Mouse (Mus musculus): Measurements from ENCODE around the gene Oaz1. TPM values are rescaled to one million over a fixed set of nuclear protein-coding genes. Genes with fewer than 3 reads are reported as not detected.
"Not testable (repeated sequence)": the region's sequence is repeated elsewhere in the genome, so short reads cannot be mapped to it uniquely, and the experiment has no call there.

Oaz1 gene
- total RNA-seq, 2 experiments from 2014 or later: 517 to 561 TPM

DNA sequence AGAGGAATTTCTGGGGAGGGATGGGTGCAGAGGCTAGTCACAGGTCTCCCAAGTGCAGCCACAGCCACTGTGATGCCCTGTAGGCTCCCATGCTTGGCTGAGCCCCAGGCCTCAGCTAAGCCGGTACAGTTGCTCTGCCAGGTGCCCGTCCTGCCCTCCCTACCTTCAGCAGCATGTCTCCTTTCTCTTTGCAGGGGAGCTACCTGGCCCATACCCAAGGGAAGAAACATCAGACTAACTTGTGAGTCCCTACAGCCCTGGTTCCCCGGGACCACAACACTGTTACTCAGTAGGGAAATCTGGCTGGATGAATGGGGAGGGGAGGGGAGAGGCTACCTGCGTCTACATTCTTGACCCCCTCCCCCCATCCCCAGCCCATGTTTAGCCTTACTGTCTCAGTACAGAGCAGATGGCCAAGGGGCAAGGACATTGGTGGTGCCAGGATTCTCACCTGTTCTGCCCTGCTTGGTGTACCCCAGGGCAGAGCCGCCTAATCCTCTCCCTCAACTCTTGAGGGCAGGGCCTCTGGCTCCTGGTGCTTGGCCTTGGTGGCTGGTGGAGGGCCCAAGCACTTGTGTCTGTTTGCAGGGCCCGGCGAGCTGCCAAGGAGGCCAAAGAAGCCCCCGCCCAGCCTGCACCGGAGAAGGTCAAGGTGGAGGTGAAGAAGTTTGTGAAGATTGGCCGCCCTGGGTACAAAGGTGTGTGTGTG, 24.1 kb upstream of the Oaz1 start:
- DNase-seq (ENCODE audit: low spot score in 2 of 2): no peak

DNA sequence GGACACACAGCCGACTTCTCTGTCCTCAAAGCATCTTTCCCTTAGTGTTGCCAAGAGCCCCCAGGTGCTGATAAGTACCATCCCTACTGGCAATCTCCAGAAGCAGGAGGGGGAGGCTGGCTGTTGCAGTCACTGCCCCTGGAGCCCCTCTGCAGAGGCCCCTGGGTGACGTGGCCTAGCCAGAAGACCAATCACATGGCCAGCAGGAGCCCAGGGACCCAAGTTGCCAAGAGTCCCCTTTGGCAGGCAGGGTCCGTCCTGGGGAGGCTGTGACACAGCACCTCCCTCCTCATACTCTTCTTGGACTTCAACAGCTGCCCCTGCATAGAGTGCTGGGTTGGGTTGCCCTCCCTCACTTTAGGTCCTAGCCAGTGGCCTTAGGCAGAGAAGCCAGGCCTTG, 23.5 kb upstream of the Oaz1 start:
- DNase-seq (ENCODE audit: low spot score in 2 of 2): no peak

DNA sequence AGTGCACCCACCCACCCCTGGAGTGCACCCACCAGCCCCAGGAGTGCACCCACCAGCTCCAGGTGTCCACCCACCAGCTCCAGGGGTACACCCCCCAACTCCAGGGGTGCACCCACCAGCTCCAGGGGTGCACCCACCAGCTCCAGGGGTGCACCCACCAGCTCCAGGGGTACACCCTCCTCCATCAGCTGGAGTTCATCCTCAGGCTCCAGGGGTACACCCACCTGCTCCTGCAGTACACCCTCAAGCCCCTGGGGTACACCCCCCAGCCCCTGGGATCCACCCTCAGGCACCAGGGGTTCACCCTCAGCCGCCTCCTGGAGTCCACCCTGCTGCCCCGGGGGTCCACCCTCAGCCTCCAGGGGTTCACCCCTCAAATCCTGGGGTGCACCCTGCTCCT, 22.1 kb upstream of the Oaz1 start:
- DNase-seq (ENCODE audit: low spot score in 2 of 2): no peak

DNA sequence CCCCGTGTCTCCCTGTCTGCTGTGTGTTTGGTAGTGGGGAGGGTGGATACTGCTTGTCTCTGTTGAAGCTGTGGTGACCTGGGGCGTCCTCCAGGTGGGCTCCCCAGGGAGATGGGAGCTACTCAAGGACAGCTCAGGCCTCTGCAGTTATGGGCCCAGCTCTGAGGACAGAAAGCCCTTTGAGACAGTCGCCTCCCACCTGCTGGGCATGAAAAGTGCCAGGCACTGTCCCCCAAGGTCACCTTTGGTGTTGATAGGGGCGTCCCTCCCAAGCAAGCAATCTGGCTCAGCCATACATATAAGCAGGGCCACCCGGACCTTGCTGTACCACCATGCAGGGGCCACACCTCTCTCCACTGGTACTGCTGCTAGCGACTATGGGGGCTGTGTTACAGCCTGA, 21.5 kb upstream of the Oaz1 start, which contains the start of gene Amh:
Amh (plus strand) TSS at position 328 of the 400 bp plus-strand sequence.
- DNase-seq (ENCODE audit: low spot score in 2 of 2): no peak

DNA sequence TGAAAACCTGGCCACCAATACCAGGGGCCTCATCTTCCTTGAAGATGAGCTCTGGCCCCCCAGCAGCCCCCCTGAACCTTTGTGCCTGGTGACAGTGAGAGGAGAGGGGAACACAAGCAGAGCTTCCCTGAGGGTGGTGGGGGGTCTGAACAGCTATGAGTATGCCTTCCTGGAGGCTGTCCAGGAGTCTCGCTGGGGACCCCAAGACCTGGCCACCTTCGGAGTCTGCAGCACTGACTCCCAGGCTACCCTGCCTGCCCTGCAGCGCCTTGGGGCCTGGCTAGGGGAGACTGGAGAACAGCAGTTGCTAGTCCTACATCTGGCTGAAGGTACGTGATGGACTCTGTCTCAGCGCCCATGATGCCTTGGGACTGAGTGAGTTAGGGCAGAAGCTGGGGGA, 21.1 kb upstream of the Oaz1 start:
- DNase-seq (ENCODE audit: low spot score in 2 of 2): no peak

DNA sequence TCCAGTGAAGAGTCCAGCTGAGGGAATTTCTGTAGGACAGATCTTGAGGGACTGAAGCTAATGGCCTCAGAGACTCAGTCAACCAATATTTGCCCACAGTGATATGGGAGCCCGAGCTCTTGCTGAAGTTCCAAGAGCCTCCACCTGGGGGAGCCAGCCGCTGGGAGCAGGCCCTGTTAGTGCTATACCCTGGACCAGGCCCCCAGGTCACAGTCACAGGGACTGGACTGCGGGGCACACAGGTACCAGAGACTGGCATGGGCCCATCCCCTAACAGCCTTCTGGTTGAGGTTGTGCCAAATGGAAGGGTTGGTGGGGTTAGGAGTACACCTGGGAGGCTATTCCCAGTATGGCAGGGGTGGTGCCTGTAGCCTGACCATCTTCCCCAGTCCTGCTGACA, 20.5 kb upstream of the Oaz1 start:
- peak; percentile 79 to 85 for DNase-seq (ENCODE audit: low spot score in 2 of 2)

DNA sequence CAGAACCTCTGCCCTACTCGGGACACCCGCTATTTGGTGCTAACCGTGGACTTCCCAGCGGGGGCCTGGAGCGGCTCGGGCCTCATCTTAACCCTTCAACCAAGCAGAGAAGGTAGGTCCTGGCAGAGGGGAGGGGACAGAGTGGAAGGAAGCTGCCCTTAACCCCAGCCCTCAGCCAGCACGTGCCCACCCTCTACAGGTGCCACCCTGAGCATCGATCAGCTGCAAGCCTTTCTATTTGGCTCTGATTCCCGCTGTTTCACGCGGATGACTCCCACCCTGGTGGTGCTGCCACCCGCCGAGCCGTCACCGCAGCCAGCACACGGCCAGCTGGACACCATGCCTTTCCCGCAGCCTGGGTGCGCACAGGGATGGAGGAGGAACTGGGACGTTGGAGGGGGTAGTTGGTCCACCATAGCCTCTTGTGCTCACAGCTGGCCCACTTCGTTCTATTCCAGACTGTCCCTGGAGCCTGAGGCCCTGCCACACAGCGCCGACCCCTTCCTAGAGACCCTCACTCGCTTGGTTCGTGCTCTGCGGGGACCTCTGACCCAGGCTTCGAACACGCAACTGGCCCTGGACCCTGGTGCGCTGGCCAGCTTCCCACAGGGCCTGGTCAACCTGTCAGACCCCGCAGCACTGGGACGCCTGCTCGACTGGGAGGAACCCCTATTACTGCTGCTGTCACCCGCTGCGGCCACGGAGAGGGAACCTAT, 20.0 kb upstream of the Oaz1 start:
- DNase-seq (ENCODE audit: low spot score in 2 of 2): no peak

DNA sequence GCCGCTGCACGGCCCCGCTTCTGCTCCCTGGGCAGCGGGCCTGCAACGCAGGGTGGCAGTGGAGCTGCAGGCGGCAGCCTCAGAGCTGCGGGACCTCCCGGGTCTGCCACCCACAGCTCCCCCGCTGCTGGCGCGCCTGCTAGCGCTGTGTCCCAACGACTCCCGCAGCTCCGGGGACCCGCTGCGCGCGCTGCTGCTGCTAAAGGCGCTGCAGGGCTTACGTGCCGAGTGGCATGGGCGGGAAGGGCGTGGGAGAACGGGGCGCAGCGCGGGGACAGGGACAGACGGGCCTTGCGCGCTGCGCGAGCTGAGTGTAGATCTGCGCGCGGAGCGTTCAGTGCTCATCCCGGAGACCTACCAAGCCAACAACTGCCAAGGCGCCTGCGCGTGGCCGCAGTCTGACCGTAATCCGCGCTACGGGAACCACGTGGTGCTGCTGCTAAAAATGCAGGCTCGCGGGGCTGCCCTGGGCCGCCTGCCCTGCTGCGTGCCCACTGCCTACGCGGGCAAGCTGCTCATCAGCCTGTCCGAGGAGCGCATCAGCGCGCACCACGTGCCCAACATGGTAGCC, 19.3 kb upstream of the Oaz1 start:
- DNase-seq (ENCODE audit: low spot score in 2 of 2): peak; percentile 83 to 91

DNA sequence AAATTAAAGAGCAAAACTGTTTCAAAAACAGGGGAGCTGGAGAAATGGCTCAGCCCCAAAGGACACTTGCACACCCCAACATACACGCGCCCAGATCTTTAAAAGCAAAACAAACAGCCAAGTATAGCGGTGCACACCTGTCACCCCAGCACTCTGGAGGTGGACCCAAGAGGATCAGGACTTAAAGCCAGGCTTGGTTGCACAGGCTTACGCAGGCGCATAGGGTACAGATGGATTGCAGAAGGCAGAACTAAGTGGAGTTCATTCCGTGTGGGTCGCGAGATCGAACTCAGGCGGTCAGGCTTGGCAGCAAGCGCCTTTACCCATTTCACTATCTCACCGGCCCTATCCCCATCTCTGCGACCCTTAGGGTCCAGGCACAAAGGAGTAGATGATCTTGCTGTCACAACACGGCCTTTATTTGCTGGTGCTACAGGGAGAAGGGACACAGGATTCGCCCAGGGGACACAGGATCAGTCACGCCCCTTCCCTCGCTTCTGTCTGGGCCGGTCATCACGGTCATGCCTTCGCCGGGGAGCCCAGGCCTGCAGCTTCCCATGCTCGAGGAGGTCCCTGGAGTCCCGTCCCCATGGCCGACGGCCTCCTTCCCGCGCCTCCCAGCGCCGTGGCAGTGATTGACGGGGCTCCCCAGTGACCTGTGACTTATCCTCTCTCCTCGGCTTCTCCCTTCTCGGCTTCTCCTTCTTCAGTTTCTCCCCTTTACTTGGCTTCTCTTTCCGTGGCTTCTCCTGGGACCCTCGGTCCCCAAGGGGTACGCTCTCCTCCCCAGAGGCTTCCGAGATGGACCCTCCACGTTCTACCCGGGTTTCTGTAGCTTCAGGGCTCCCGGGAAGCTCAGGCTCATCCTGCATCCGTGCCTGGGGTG, 18.1 kb upstream of the Oaz1 start:
- no peak for DNase-seq (ENCODE audit: low spot score in 2 of 2)

DNA sequence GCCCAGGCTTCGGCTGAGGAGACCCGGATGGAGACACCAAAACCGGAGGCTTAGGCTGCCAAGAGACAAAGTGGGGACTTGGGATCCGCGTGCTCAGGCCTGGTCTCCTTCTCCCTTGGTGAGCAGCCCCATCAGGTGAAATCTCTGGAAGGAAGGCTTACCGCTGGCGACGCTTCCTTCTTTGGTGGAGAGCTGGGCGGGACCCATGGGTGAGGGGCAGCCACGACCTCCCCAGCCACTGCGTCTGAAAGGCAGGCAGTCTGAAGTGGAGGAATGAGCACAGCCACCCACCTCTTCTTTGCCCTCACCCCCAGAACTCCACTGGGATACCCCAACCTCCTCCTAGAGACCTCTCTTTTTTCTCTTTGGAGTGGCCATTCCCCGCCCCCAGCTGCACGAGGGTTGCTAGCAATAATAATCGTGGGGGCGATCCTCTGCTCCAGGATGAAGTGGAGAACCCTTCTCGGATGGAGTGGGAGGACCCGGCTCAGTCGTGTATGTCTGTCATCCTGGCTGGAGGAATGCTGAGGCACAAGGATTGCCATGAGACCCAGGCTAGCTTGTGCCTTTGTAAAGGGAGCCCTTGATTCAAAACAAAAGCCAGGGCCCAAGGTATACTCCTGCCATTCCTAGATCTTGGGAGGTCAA, 17.3 kb upstream of the Oaz1 start:
- DNase-seq (ENCODE audit: low spot score in 2 of 2): peak; percentile 31 to 55

DNA sequence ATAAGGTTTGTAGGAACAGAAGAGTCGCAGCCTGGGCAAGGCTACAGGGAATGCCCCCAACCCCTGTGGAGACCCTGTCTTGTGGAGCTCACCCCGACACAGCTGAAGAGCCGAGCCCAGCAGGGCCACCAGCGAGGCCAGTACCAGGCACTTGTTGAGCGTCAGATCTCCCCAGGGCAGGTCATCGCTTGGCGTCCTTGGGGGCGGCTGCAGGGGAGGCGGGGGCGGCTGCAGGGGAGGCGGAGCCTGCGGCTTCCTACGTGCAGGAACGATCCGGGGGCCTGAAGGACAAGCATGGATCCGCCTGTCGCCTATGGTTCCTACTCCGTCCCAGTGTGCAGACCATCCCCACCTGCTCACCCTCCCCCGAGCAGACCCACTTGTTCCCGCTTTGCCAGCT, 16.4 kb upstream of the Oaz1 start:
- no peak for DNase-seq (ENCODE audit: low spot score in 2 of 2)

DNA sequence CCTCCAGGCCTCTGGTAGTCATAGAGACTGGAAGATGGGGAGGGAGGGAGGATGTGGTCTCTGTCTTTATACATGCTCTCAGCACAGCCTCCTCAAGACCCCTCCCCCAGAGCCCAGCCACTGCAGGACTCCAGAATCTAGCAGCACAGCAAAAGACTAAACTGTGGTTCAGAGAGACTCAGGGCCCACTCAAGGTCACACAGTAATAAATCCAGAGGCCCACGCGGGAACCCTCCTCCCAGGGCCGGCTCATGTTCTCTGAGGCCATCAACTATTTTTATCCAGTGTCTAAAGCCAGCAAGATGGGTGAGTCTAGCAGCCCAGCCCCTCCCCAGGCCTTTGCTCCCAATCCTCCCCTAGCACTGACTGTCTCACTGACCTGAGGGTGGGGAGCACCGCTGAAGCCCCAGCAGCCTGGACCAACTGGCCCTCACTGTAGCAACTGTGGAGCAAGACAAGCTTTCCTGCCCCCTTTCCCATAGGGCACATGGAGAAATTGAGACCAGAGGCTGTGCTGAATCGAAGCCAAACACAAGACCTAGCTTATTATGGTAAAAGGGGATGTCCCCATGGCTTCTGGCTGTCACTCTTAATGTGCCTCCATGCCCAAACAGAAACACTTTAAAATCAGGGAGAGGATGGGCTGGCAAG, 13.9 kb upstream of the Oaz1 start:
- DNase-seq (ENCODE audit: low spot score in 2 of 2): no peak

DNA sequence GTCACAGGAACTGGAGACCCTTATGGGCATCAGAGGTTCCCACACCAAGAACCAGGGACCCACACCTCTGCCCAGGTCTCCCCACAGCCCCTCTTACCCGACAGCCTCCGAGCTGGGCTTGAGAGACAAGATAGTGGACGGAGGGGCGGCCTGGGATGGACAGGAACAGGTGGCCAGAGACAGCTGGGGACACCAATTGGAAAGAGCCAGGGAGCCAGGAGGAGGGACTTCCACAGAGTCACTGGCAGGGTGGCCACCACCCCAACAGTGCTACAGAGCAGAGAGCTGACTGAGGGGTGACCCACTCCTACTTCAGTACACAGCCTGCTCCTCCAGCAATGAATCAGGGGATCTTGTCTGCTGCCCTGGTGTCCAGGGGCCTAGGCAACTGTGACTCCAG, 13.1 kb upstream of the Oaz1 start, which contains the start of gene Jsrp1:
Jsrp1 (minus strand) TSS at position 133 of the 400 bp plus-strand sequence.
- no peak for DNase-seq (ENCODE audit: low spot score in 2 of 2)

DNA sequence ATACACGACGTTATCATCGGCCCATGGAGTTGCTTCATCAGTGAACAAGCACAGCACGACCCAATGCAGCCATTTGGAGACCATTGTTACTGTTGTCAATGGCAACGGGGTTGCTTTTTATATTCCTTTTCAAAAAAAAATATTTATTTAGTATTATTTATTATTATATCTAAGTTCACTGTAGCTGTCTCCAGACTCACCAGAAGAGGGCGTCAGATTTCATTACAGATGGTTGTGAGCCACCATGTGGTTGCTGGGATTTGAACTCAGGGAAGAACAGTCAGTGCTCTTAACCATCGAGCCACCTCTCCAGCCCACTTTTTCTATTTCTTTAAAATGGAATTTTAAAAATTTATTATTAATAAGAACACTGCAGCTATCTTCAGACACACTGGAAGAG, 11.7 kb upstream of the Oaz1 start:
- no peak for DNase-seq (ENCODE audit: low spot score in 2 of 2)

DNA sequence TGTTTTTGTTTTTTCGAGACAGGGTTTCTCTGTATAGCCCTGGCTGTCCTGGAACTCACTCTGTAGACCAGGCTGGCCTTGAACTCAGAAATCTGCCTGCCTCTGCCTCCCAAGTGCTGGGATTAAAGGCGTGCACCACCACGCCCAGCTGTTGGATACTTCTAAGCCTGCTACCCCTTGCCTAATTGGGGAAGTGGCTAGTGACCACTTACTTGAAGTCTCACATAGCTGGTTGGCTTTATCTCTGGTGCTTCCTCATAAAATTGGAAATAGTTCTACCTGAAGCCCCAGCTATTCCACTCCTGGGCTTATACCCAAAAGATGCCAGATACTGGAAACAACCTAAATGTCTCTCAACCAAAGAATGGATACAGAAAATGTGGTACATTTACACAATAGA, 10.2 kb upstream of the Oaz1 start:
- not testable (repeated sequence) for DNase-seq (ENCODE audit: low spot score in 2 of 2)

DNA sequence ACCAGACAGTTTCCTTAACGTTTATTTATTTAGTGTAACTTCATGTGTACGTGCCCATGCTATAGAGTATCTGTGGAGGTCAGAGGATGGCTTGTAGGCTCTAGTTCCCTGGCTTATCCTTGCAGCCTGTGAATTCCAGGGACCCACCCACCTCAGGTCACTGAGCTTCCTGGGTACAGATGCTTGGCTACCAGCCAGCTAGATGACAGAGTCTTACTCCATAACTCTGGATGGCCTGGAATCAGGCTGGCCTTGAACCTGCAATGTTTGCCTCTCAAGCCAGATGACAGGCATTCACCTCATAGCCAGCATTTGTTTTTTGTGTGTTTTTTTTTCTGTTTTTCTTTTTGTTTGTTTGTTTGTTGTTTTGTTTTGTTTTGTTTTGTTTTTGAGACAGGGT, 9.3 kb upstream of the Oaz1 start:
- DNase-seq (ENCODE audit: low spot score in 2 of 2): no peak

DNA sequence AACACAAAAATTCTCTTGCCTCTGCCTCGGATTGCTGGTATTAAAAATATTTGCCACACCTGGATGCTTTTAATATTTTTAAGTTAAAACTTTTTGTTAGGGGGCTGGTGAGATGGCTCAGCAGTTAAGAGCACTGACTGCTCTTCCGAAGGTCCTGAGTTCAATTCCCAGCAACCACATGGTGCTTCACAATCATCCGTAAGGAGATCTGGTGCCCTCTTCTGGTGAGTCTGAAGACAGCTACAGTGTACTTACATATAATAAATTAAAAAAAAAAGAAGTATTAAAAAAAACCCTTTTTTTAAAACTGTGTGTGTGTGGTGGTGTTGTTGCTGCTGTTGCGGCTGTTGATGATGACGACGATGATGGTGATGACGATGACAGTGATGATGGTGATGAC, 8.5 kb upstream of the Oaz1 start:
- not testable (repeated sequence) for DNase-seq (ENCODE audit: low spot score in 2 of 2)

DNA sequence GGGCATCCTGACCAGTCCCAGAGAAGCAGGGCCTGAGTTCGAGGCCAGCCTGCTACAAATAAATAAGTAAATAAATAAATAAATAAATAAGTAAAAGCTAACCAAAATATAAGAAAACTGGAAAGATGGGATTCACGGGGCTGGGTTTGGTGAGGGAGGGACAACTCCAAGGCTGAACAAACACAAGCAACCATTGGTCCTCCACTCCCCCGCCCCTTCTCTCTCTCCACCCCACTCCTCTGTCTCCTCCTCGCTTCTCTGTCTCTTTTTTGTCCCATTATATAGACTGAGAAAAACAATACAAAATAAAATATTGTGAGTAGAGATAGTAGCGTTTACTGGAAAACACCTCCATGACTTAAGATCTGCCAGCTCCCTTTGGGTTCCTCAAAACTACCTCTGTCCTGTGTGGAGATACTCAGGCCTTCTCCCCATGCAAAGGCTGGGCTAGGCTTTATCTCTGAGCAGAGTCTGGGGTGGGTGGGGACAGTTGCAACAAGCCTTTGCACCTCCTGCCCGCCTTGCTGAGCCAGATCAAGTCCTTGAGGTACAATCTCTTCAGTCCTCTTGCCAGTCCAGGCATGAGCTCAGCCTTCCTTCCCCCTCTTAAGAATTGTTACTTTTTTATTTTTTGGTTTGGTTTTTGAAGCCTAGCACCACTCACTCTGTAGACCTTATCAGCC, 7.7 kb upstream of the Oaz1 start:
- DNase-seq (ENCODE audit: low spot score in 2 of 2): no peak

DNA sequence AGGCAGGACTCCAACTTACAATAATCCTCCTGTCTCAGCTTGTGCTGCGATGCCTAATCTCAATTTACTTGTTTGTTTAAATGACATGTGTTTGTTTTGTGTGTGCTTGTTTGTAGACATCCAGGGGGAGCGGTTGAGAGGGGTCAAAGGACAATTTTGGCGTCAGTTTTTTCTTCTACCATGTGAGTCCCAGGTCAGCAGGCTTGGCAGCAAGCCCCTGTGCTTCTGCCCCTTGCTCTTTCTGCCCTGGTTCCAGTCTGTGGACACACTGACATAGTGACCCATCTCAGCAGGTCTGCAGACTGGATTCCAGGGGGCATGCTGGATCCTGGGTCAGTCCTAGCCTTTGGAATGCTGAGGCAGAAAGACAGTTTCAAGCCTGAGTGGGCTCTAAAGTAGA, 7.0 kb upstream of the Oaz1 start:
- no peak for DNase-seq (ENCODE audit: low spot score in 2 of 2)

DNA sequence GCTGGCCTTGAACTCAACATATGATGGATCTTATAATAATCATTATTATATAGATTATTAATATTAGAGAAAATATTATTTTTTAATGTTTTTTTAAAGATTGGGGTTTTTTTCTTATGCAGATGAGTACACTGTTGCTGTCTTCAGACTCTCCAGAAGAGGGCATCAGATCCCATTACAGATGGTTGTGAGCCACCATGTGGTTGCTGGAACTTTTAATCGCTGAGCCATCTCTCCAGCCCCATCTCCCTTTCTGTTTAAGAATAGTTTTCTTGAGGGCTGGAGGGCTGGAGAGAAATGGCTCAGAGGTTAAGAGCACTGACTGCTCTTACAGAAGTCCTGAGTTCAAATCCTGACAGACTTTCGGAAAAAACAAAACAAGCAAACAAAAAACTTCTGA, 4.5 kb upstream of the Oaz1 start:
- no peak for DNase-seq (ENCODE audit: low spot score in 2 of 2)

Measured in left cerebral cortex, adult 18-20 months (tissue).